Mouse (Mus musculus): ENCODE measurements around the gene Bicd2. TPM values are rescaled to one million over a fixed set of nuclear protein-coding genes. Genes with fewer than 3 reads are reported as not detected.

Gene Bicd2
- polyA plus RNA-seq, 2 experiments: 30.5 to 30.8 TPM

DNA sequence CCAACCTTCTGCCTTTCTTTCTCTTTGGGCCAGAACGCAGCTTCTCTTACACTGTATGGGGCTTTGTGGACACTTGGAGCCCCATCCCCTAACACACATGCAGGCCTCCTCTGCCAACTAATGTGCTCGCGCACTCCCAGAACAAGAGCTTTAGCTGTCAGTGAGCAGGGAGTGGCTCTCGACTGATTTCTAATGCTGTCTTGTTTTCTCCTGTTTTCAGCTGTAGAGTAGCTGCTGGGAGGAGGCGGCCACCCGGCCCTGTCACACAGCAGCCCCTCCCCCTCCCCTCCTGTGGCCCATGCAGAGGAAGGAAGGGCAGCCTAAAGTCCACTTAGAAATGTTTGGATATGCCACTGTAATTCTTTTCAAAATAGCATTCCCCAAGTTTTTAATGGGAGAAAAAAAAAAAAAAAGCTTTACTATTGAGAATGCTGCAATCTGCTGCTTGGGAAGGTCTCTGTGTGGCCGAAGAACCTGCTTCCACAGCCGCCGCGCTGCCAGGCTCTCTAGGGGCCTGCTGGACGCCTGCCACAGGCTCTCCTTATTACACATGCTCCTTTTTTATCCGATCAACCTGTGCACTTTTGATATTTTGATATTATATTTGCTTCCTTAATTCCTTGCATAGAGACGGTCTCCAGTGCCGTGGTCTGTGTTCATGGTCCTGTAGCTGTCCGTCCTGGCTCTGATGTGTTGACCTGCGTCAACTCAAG is 43.5 kb downstream of the Bicd2 start:
- no peak overlapping the region for H3K4me2 ChIP-seq (replicated peaks; ENCODE audit: low read depth, low read length, severe bottlenecking)
- TF ChIP-seq POLR2A (IDR thresholded peaks at IDR 0.05; ENCODE audit: borderline replicate concordance, extremely low read depth, insufficient read depth, insufficient read length): no peak
- DNase-seq (ENCODE audit: low spot score) (no peak), ATAC-seq (ENCODE audit: low FRiP score, low read depth) (no peak)
- H3K27me3 ChIP-seq (ENCODE audit: control insufficient read depth, insufficient read depth, low read length): no peaks in the 10 kb centered on the region
- H3K36me3 ChIP-seq (ENCODE audit: control insufficient read depth, insufficient read depth, low read length): peaks cover 63% of the 10 kb centered on the region
- no peak overlapping the region for H3K27ac ChIP-seq (replicated peaks; ENCODE audit: low read depth, low read length)
- H3K9me3 ChIP-seq (ENCODE audit: control insufficient read depth, low read length): no peaks in the 10 kb centered on the region
- no peak overlapping the region for H3K9ac ChIP-seq (ENCODE audit: low read depth, low read length, severe bottlenecking)
- WGBS: 88% methylated on average over 16 of the region's 16 CpGs
- no peak overlapping the region for H3K4me3 ChIP-seq (replicated peaks; ENCODE audit: low read length)
- no peaks in the 10 kb centered on the region for H3K4me1 ChIP-seq (ENCODE audit: control insufficient read depth, insufficient read depth, low read length)

DNA sequence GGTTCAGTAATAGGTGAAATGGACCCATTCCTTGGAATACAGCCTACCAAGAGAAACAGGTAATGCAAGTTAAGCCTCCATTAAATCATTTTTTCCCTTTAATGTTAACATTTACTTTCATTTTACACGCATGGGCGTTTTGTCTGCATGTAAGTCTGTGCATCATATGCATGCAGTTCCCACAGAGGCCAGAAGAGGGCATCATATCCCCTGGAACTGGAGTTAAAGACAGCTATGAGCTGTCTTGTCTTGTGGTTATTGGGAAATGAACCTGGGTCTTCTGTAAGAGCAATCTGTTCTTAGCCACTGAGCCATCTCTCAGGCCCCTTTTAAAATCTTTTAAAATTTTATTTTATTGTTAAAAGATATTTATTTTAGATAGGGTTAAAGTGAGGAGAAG is 50.0 kb downstream of the Bicd2 start:
- H3K27me3 ChIP-seq (ENCODE audit: control insufficient read depth, insufficient read depth, low read length): no peaks in the 10 kb centered on the region
- peaks cover 4% of the 10 kb centered on the region; the same call in 1 of the 2 replicates for H3K36me3 ChIP-seq (ENCODE audit: control insufficient read depth, insufficient read depth, low read length)
- H3K9ac ChIP-seq (ENCODE audit: low read depth, low read length, severe bottlenecking): no peak overlapping the region
- no peak overlapping the region for H3K4me2 ChIP-seq (replicated peaks; ENCODE audit: low read depth, low read length, severe bottlenecking)
- WGBS: 98% methylated on average over 2 of the region's 2 CpGs
- no peak overlapping the region for H3K4me3 ChIP-seq (replicated peaks; ENCODE audit: low read length)
- ATAC-seq (ENCODE audit: low FRiP score, low read depth) (no peak), DNase-seq (ENCODE audit: low spot score) (no peak)
- H3K27ac ChIP-seq (replicated peaks; ENCODE audit: low read depth, low read length): no peak overlapping the region
- no peaks in the 10 kb centered on the region for H3K4me1 ChIP-seq (ENCODE audit: control insufficient read depth, insufficient read depth, low read length)
- no peak for TF ChIP-seq POLR2A (IDR thresholded peaks at IDR 0.05; ENCODE audit: borderline replicate concordance, extremely low read depth, insufficient read depth, insufficient read length)
- H3K9me3 ChIP-seq (ENCODE audit: control insufficient read depth, low read length): no peaks in the 10 kb centered on the region

DNA sequence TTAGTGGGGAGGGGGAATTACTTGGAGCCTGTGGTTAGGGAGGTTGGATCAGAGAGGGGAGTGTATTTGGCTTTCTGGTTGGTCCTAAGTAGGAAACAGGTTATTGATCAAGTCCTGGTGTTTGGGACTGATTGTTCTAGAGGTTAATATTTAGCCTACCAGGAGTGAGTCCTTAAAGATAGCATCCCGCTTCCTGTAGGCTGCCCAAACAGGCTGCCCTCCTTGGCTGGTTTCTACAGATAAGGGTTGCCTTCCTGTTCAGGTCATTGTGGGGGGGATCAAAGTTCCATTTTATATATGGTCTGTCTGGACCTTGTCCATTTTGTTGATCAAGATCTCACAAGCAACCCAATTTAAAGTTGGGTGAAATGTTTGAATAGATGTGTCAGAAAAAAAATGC is 52.2 kb downstream of the Bicd2 start:
- Histone ChIP-seq H3K4me3 (replicated peaks; ENCODE audit: low read length) (no peak overlapping the region), H3K9ac (ENCODE audit: low read depth, low read length, severe bottlenecking) (no peak overlapping the region), H3K9me3 (ENCODE audit: control insufficient read depth, low read length) (no peaks in the 10 kb centered on the region), H3K4me2 (replicated peaks; ENCODE audit: low read depth, low read length, severe bottlenecking) (no peak overlapping the region), H3K27me3 (ENCODE audit: control insufficient read depth, insufficient read depth, low read length) (no peaks in the 10 kb centered on the region), H3K27ac (replicated peaks; ENCODE audit: low read depth, low read length) (no peak overlapping the region), H3K4me1 (ENCODE audit: control insufficient read depth, insufficient read depth, low read length) (no peaks in the 10 kb centered on the region), H3K36me3 (ENCODE audit: control insufficient read depth, insufficient read depth, low read length) (0 out of 2 replicates have a peak, but pooled peaks cover 1% of the 10 kb centered on the region)
- no peak for TF ChIP-seq POLR2A (IDR thresholded peaks at IDR 0.05; ENCODE audit: borderline replicate concordance, extremely low read depth, insufficient read depth, insufficient read length)
- ATAC-seq (ENCODE audit: low FRiP score, low read depth): no peak
- DNase-seq (ENCODE audit: low spot score): no peak
- WGBS: 100% methylated on average over 1 of the region's 1 CpGs

DNA sequence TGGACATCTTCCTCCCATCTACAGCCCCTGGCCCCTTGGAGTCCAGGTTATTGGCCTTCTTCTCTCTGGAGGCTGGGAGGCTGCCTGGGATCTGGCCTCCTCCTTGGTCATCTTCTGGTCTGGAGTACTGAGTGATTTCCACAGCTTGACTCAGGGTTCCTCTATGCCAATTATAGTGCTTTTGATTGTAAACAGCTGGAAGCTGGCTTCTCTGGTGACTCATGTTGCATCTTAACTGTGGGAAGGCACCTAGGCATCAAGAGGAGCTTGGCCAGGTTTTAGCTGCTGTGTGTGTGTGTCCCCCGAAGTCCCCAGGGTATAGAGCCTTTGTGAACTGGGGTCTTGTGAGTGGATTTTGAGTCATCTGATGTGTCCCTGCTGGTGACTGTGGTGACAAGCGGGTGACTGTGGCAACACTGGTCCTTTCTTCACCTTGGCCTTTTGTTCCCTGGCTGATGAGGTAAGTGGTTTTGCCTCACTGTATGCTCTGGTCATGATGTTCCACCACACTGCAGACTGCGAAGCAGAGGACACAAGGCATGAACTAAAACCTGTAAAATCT is 53.6 kb downstream of the Bicd2 start:
- no peak overlapping the region for H3K4me3 ChIP-seq (replicated peaks; ENCODE audit: low read length)
- TF ChIP-seq POLR2A (IDR thresholded peaks at IDR 0.05; ENCODE audit: borderline replicate concordance, extremely low read depth, insufficient read depth, insufficient read length): no peak
- no peak overlapping the region for H3K9ac ChIP-seq (ENCODE audit: low read depth, low read length, severe bottlenecking)
- H3K27ac ChIP-seq (replicated peaks; ENCODE audit: low read depth, low read length): no peak overlapping the region
- no peaks in the 10 kb centered on the region for H3K36me3 ChIP-seq (ENCODE audit: control insufficient read depth, insufficient read depth, low read length)
- 87% methylated on average over 3 of the region's 3 CpGs for whole genome bisulfite sequencing
- H3K9me3 ChIP-seq (ENCODE audit: control insufficient read depth, low read length): no peaks in the 10 kb centered on the region
- DNase-seq (ENCODE audit: low spot score) (no peak), ATAC-seq (ENCODE audit: low FRiP score, low read depth) (no peak)
- H3K4me2 ChIP-seq (replicated peaks; ENCODE audit: low read depth, low read length, severe bottlenecking): no peak overlapping the region
- no peaks in the 10 kb centered on the region for H3K27me3 ChIP-seq (ENCODE audit: control insufficient read depth, insufficient read depth, low read length)
- H3K4me1 ChIP-seq (ENCODE audit: control insufficient read depth, insufficient read depth, low read length): no peaks in the 10 kb centered on the region

DNA sequence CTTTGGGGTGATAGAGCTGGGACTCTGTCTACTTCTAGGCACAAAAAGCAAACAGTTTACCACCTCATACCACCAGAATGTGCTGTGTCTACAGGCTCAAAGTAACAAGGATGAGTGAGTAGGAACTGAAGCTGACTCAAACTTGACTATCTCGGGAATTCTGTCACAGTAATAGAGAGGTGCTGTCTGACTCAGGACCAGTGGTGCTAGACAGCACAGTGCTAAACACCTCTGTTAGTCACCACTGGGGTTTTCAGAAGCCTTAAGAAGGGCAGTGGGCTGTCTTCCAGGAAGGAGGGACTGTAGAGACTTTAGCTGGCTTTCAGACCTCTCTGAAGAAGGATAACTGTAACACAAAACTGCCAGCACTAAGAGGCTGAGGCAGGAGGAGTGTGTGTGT is 55.4 kb downstream of the Bicd2 start:
- Histone ChIP-seq H3K4me3 (replicated peaks; ENCODE audit: low read length) (no peak overlapping the region), H3K36me3 (ENCODE audit: control insufficient read depth, insufficient read depth, low read length) (no peaks in the 10 kb centered on the region), H3K9ac (ENCODE audit: low read depth, low read length, severe bottlenecking) (no peak overlapping the region), H3K27ac (replicated peaks; ENCODE audit: low read depth, low read length) (no peak overlapping the region), H3K4me1 (ENCODE audit: control insufficient read depth, insufficient read depth, low read length) (no peaks in the 10 kb centered on the region), H3K9me3 (ENCODE audit: control insufficient read depth, low read length) (no peaks in the 10 kb centered on the region), H3K27me3 (ENCODE audit: control insufficient read depth, insufficient read depth, low read length) (no peaks in the 10 kb centered on the region), H3K4me2 (replicated peaks; ENCODE audit: low read depth, low read length, severe bottlenecking) (no peak overlapping the region)
- TF ChIP-seq POLR2A (IDR thresholded peaks at IDR 0.05; ENCODE audit: borderline replicate concordance, extremely low read depth, insufficient read depth, insufficient read length): no peak
- no peak for DNase-seq (ENCODE audit: low spot score)
- 71% methylated on average over 1 of the region's 1 CpGs for WGBS
- no peak for ATAC-seq (ENCODE audit: low FRiP score, low read depth)

All from limb, embryonic 14.5 days (tissue).